Comparison of ENCODE assay signal across 14 mouse cellular contexts in genomic region chr10:40119466-40119865, GRCm38 (mm10).
"Had no signal": no experiment of that assay in that cellular context is flagged by ENCODE, and none has a peak within 500 bp of the region (broad histone marks: within the 10 kb centered on the region; RNA-seq: fewer than 3 reads in every experiment).

No protein-coding gene starts in this region.

- H3K4me1 ChIP-seq: midbrain, embryonic 13.5 days had no signal

- H3K4me2 ChIP-seq: liver, embryonic 11.5 days; midbrain, embryonic 13.5 days had no signal

- H3K36me3 ChIP-seq: midbrain, embryonic 10.5 days; midbrain, embryonic 13.5 days had no signal

- H3K27me3 ChIP-seq: midbrain, embryonic 13.5 days had no signal

- DNase-seq: kidney, adult 2 months; kidney, postnatal 36 days; lung, adult 18-20 months; lung, postnatal 4 days; thymus, adult 18-20 months; thymus, postnatal 36 days had no signal

- H3K4me3 ChIP-seq: midbrain, embryonic 10.5 days; midbrain, embryonic 13.5 days; myocyte had no signal

- H3K9me3 ChIP-seq: midbrain, embryonic 10.5 days; midbrain, embryonic 13.5 days had no signal

- ATAC-seq: intestine, postnatal 0 days; midbrain, embryonic 13.5 days; midbrain, embryonic 16.5 days had no signal

- H3K9ac ChIP-seq: liver, embryonic 14.5 days; midbrain, embryonic 13.5 days had no signal

- H3K27ac ChIP-seq: kidney, postnatal 0 days; liver, embryonic 14.5 days; midbrain, embryonic 10.5 days; midbrain, embryonic 13.5 days had no signal
